Mouse (Mus musculus): ENCODE measurements around the gene Prmt7. TPM values are rescaled to one million over a fixed set of nuclear protein-coding genes. Genes with fewer than 3 reads are reported as not detected.

Prmt7 gene
- polyA plus RNA-seq (2014; fragmentation: Nextera tagmentation; extraction: Ambion mirVana) = 61.7 and 61.8 TPM in 2 replicates

GRCm38 (mm10) chr8:106210821-106211345 lies at the start of gene Prmt7, which contains the start of gene Slc7a6os:
Gene Prmt7, plus strand, starts transcription at chr8:106210936.
Gene Slc7a6os, minus strand, starts transcription at chr8:106210935.
- H3K9ac ChIP-seq (ENCODE audit: low read length) = peak within 1 kb of the TSS; percentile 91
- no peaks in the 10 kb centered on the region for H3K27me3 ChIP-seq (ENCODE audit: control insufficient read depth, insufficient read depth, low read length)
- peaks cover 13% of the 10 kb centered on the region for H3K36me3 ChIP-seq (ENCODE audit: control insufficient read depth, insufficient read depth, low read length)
- no peaks in the 10 kb centered on the region for H3K9me3 ChIP-seq (ENCODE audit: control insufficient read depth, low read length)
- peak; percentile 97 for ATAC-seq (ENCODE audit: insufficient number of reproducible peaks, low FRiP score, low TSS enrichment, low read depth)
- peak; percentile 95 for DNase-seq (ENCODE audit: low spot score)
- H3K4me3 ChIP-seq (ENCODE audit: low read depth, low read length) = peak within 1 kb of the TSS; percentile 89
- WGBS = under 1% methylated on average over 52 of the region's 52 CpGs
- peak within 1 kb of the TSS; percentile 81 for H3K27ac ChIP-seq (replicated peaks; ENCODE audit: low read depth, low read length)
- peak within 1 kb of the TSS; percentile 76 for H3K4me2 ChIP-seq (ENCODE audit: low read depth, severe bottlenecking)
- H3K4me1 ChIP-seq (ENCODE audit: control insufficient read depth, insufficient read depth, low read length) = peaks cover 10% of the 10 kb centered on the region; the same call in 1 of the 2 replicates

GRCm38 (mm10) chr8:106163251-106163650 lies 47.5 kb upstream of the Prmt7 start:
- Histone ChIP-seq H3K4me3 (ENCODE audit: low read depth, low read length) (no peak overlapping the region), H3K27ac (replicated peaks; ENCODE audit: low read depth, low read length) (no peak overlapping the region), H3K9me3 (ENCODE audit: control insufficient read depth, low read length) (no peaks in the 10 kb centered on the region), H3K27me3 (ENCODE audit: control insufficient read depth, insufficient read depth, low read length) (no peaks in the 10 kb centered on the region), H3K9ac (ENCODE audit: low read length) (no peak overlapping the region), H3K4me1 (ENCODE audit: control insufficient read depth, insufficient read depth, low read length) (peaks cover 3% of the 10 kb centered on the region; the same call in 1 of the 2 replicates), H3K36me3 (ENCODE audit: control insufficient read depth, insufficient read depth, low read length) (peaks cover 10% of the 10 kb centered on the region; the same call in 1 of the 2 replicates), H3K4me2 (ENCODE audit: low read depth, severe bottlenecking) (no peak overlapping the region)
- 91% methylated on average over 9 of the region's 9 CpGs for WGBS
- DNase-seq (ENCODE audit: low spot score) = no peak
- no peak for ATAC-seq (ENCODE audit: insufficient number of reproducible peaks, low FRiP score, low TSS enrichment, low read depth)

- 46% methylated on average over 4 of the region's 4 CpGs for WGBS
- ATAC-seq (ENCODE audit: insufficient number of reproducible peaks, low FRiP score, low TSS enrichment, low read depth) = no peak
Measured at GRCm38 (mm10) chr8:106165460-106165859, 45.3 kb upstream of the Prmt7 start.

DNA sequence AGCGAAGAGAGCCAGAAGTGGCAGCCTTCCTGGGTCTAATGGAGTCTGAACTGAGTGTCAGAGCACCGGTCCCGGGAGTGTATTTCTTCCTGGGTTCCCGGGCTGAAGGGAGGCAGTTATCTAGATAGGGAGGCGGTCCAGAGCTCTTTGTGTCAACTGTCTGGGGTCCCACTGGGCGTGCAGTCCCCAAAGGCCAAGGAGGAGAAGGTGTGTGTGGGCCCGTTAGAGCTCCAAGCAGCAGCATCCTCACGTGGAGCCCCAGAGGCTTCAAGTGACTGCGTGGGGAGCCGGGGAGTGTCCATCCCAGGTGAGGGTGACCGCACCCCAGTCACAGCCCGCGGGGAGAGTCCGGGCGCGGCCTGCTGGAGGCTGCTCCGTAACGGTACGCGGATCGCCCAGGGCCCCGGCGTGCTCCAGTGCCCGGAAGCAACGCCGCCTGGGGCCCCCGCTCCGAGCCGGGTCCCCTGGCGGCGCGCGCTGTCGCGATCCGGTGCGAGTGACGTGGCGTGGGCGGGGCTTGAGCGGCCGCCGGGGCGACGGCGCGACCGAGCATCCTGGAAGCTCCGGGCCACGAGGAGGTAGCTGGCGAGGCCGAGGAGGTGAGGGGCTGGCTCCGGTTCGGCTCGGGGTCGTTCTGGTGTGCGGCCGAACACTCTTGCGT lies 42.2 kb upstream of the Prmt7 start, which contains the start of gene Slc7a6:
Gene Slc7a6, plus strand, starts transcription at position 502 of the 661 bp plus-strand sequence.
- H3K4me3 ChIP-seq (ENCODE audit: low read depth, low read length) = peak within 1 kb of the TSS; percentile 92
- peak within 1 kb of the TSS; percentile 82 for H3K27ac ChIP-seq (replicated peaks; ENCODE audit: low read depth, low read length)
- peak within 1 kb of the TSS; percentile 91 for H3K9ac ChIP-seq (ENCODE audit: low read length)
- DNase-seq (ENCODE audit: low spot score) (peak; percentile 88), ATAC-seq (ENCODE audit: insufficient number of reproducible peaks, low FRiP score, low TSS enrichment, low read depth) (peak; percentile 76; the same call in 1 of the 2 replicates)
- no peaks in the 10 kb centered on the region for H3K27me3 ChIP-seq (ENCODE audit: control insufficient read depth, insufficient read depth, low read length)
- H3K4me1 ChIP-seq (ENCODE audit: control insufficient read depth, insufficient read depth, low read length) = peaks cover 7% of the 10 kb centered on the region; the same call in 1 of the 2 replicates
- WGBS = under 1% methylated on average over 56 of the region's 59 CpGs
- peak within 1 kb of the TSS; percentile 94 for H3K4me2 ChIP-seq (ENCODE audit: low read depth, severe bottlenecking)
- H3K9me3 ChIP-seq (ENCODE audit: control insufficient read depth, low read length) = no peaks in the 10 kb centered on the region
- peaks cover 3% of the 10 kb centered on the region; the same call in 1 of the 2 replicates for H3K36me3 ChIP-seq (ENCODE audit: control insufficient read depth, insufficient read depth, low read length)

More at GRCm38 (mm10) chr8:106165460-106165859, 45.3 kb upstream of the Prmt7 start:
- Histone ChIP-seq H3K4me1 (ENCODE audit: control insufficient read depth, insufficient read depth, low read length) (peaks cover 7% of the 10 kb centered on the region; the same call in 1 of the 2 replicates), H3K9ac (ENCODE audit: low read length) (no peak overlapping the region), H3K27ac (replicated peaks; ENCODE audit: low read depth, low read length) (no peak overlapping the region), H3K4me3 (ENCODE audit: low read depth, low read length) (no peak overlapping the region), H3K36me3 (ENCODE audit: control insufficient read depth, insufficient read depth, low read length) (peaks cover 10% of the 10 kb centered on the region; the same call in 1 of the 2 replicates), H3K4me2 (ENCODE audit: low read depth, severe bottlenecking) (no peak overlapping the region), H3K27me3 (ENCODE audit: control insufficient read depth, insufficient read depth, low read length) (no peaks in the 10 kb centered on the region), H3K9me3 (ENCODE audit: control insufficient read depth, low read length) (no peaks in the 10 kb centered on the region)
- DNase-seq (ENCODE audit: low spot score) = peak; percentile 80

DNA sequence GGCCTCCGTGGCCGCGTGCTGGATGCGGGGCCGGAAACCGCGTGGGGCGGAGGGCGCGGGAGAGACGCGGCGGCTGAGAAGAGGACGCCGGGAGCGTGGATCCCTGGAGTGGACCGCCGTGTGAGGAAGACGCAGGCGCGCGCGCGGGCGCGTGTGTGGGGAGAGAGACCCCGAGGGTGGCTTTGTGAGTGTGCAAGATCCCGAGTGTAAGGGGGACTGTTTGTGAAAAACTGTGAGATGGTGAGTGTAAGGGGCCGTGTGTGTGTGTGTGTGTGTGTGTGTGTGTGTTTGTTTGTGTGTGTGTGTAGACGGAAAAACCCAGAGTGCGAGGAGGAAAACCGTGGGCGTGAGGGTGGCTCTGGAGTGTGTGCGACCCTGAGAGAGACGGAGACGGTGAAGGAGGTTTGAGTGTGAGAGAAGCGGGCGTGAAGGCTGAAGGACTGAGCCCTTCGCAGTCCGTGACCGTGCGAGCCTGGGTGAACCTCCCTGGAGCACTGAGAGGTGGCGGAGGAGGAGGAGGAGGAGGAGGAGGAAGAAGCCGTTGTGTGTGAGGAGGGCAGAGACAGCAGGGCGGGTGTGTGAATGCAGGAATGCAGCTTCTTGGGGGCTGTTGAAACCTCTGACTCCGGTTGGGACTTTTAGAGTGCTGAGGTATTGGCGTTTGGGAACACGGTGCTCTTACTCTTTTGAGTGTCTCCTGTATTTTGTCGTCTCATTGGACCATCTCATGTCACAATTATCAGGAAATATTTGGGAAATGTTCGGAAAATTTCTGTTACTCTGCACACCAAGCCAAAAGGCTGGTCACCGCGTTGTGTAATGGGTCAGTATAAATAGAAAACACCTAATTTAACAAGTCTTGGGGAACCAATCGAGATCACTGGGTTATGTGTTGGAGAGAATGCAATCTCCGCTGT lies 41.5 kb upstream of the Prmt7 start:
- Histone ChIP-seq H3K4me1 (ENCODE audit: control insufficient read depth, insufficient read depth, low read length) (peaks cover 7% of the 10 kb centered on the region; the same call in 1 of the 2 replicates), H3K4me3 (ENCODE audit: low read depth, low read length) (peak overlapping the region; percentile 92), H3K36me3 (ENCODE audit: control insufficient read depth, insufficient read depth, low read length) (no peaks in the 10 kb centered on the region), H3K9me3 (ENCODE audit: control insufficient read depth, low read length) (no peaks in the 10 kb centered on the region), H3K27ac (replicated peaks; ENCODE audit: low read depth, low read length) (peak overlapping the region; percentile 82), H3K4me2 (ENCODE audit: low read depth, severe bottlenecking) (peak overlapping the region; percentile 94), H3K27me3 (ENCODE audit: control insufficient read depth, insufficient read depth, low read length) (no peaks in the 10 kb centered on the region), H3K9ac (ENCODE audit: low read length) (peak overlapping the region; percentile 91)
- WGBS = 1% methylated on average over 53 of the region's 54 CpGs
- peak; percentile 66 for DNase-seq (ENCODE audit: low spot score)
- ATAC-seq (ENCODE audit: insufficient number of reproducible peaks, low FRiP score, low TSS enrichment, low read depth) = peak; percentile 64

- no peaks in the 10 kb centered on the region for H3K9me3 ChIP-seq (ENCODE audit: control insufficient read depth, low read length)
- peak overlapping the region; percentile 94 for H3K4me2 ChIP-seq (ENCODE audit: low read depth, severe bottlenecking)
- ATAC-seq (ENCODE audit: insufficient number of reproducible peaks, low FRiP score, low TSS enrichment, low read depth) (no peak), DNase-seq (ENCODE audit: low spot score) (no peak)
- peaks cover 7% of the 10 kb centered on the region; the same call in 1 of the 2 replicates for H3K4me1 ChIP-seq (ENCODE audit: control insufficient read depth, insufficient read depth, low read length)
- peak overlapping the region; percentile 91; the same call in 1 of the 2 replicates for H3K9ac ChIP-seq (ENCODE audit: low read length)
- WGBS = 40% methylated on average over 6 of the region's 6 CpGs
- H3K4me3 ChIP-seq (ENCODE audit: low read depth, low read length) = peak overlapping the region; percentile 92
- H3K36me3 ChIP-seq (ENCODE audit: control insufficient read depth, insufficient read depth, low read length) = no peaks in the 10 kb centered on the region
- no peaks in the 10 kb centered on the region for H3K27me3 ChIP-seq (ENCODE audit: control insufficient read depth, insufficient read depth, low read length)
- no peak overlapping the region for H3K27ac ChIP-seq (replicated peaks; ENCODE audit: low read depth, low read length)
Measured at GRCm38 (mm10) chr8:106169934-106170480, 40.7 kb upstream of the Prmt7 start.

DNA sequence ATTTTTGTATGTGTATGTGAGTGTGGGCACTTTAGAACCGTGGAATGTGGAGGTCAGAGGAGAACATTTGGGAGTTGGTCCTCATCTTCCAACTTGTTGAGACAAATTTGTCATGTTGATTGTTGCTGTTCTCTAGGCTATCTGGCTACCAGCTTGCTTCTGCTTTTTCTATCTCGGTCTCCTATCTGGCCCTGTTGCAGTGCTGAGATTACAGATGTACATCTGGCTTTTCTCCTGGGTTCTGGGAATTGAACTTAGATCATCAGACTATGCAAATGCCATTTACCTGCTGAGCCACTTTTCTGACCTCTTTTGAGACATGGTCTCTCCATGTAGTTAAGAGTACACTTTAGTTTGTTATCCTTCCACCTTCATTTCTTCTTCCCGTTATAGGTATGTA lies 37.2 kb upstream of the Prmt7 start:
- H3K27ac ChIP-seq (replicated peaks; ENCODE audit: low read depth, low read length) = no peak overlapping the region
- ATAC-seq (ENCODE audit: insufficient number of reproducible peaks, low FRiP score, low TSS enrichment, low read depth) = no peak
- no peaks in the 10 kb centered on the region for H3K36me3 ChIP-seq (ENCODE audit: control insufficient read depth, insufficient read depth, low read length)

More for the DNA sequence above, 37.2 kb upstream of the Prmt7 start:
- Histone ChIP-seq H3K9ac (ENCODE audit: low read length) (no peak overlapping the region), H3K4me2 (ENCODE audit: low read depth, severe bottlenecking) (no peak overlapping the region), H3K27me3 (ENCODE audit: control insufficient read depth, insufficient read depth, low read length) (no peaks in the 10 kb centered on the region), H3K4me3 (ENCODE audit: low read depth, low read length) (no peak overlapping the region), H3K9me3 (ENCODE audit: control insufficient read depth, low read length) (no peaks in the 10 kb centered on the region), H3K4me1 (ENCODE audit: control insufficient read depth, insufficient read depth, low read length) (0 out of 2 replicates have a peak, but pooled peaks cover 3% of the 10 kb centered on the region)
- WGBS = 96% methylated on average over 3 of the region's 3 CpGs
- DNase-seq (ENCODE audit: low spot score) = no peak
